Mouse (Mus musculus) retina, postnatal 1 day (tissue): ENCODE measurements around the gene Icam2.
"Not testable (repeated sequence)": the region's sequence is repeated elsewhere in the genome, so short reads cannot be mapped to it uniquely, and the experiment has no call there.

Experiments used
- DNase-seq: peaks from one replicate; pipeline ENCODE4 v3.0.0-alpha.2; 2012

Gene Icam2

GRCm38 (mm10) chr11:106339323-106339722 lies 48.6 kb downstream of the Icam2 start:
- not testable (repeated sequence) for DNase-seq

- no peak for DNase-seq
Measured at GRCm38 (mm10) chr11:106338870-106339269, 49.0 kb downstream of the Icam2 start.

DNA sequence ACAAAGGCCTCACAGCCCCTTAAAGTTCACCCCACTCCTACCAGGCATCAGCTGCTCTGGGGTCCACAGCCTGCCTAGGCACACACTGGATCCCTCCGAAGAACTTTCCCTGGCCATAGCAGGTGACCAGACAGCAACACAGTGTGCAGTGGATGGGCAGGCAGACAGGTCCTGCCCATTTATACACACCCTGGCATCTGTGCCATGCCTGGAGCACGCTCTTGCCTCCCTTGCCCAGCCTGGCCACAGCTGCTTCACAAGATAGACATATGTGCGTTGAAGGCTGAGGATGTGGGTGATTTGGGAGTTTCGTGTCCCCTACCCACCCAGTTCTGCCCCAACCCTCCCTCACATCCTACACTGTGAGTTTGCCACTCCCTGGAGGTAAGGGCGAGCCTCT lies 49.8 kb downstream of the Icam2 start:
- DNase-seq = no peak

- DNase-seq = no peak
Measured at GRCm38 (mm10) chr11:106334066-106334465, 53.8 kb downstream of the Icam2 start.

GRCm38 (mm10) chr11:106332458-106332857 lies 55.4 kb downstream of the Icam2 start:
- DNase-seq = no peak

- peak; percentile 55 for DNase-seq
Measured at GRCm38 (mm10) chr11:106329682-106330081, 58.2 kb downstream of the Icam2 start.

DNA sequence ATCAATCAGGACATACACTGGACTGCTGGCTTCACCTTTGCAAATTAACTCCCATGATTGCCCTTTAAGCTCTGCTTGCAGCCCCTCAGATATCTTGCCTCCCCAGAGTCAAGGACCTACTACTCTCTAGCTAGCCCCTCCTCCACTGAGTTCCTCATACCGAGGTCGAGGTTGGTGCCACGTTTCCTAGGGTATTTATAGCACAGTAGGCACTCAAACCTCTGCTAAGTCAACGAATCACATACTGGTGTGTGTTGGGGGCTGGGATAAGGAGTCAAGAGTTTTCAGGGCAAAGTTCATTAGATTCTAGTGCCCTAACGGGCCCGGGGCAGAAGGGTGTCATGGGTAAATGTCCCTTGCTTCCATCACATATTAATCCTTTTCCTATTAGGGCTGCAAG lies 58.7 kb downstream of the Icam2 start:
- DNase-seq = no peak

DNA sequence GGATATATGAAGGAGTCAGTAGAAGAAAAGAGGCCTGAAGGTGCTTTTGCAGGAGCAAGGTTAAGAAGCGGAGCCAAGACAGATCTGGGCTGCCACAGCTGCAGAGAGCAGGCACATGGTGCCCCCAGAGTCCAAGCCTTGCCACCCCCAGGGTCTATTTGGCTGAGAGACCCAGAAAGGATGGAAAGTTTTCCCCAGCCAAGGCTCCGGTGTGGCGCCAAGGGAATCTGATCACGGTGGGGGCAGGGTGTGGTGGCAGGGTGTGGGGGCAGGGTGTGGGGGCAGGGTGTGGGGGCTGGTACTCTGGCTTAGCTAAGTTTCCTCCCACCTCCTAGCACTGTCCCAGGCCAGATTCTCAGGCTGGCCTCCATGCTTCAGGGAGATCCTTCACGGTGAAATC lies 59.4 kb downstream of the Icam2 start:
- DNase-seq = no peak
